Mouse (Mus musculus) kidney, embryonic 16.5 days (tissue): ENCODE measurements around the gene Svs1. TPM values are rescaled to one million over a fixed set of nuclear protein-coding genes. Genes with fewer than 3 reads are reported as not detected.

ENCODE experiments used
- ATAC-seq: fragments of 200-750 bp; cut with Nextera tagmentation; 2 replicates; pipeline ENCODE4 v1.8.0; 2017; ENCODE audit warnings: moderate TSS enrichment; ENCODE audit not compliant: low FRiP score, low TSS enrichment
- H3K27ac ChIP-seq: fragments of 300-500 bp; sonication (generic); 2 replicates; pipeline ENCODE4 v1.5.1; 2014; ENCODE audit warnings: low read length
- H3K27me3 ChIP-seq: fragments of 300-500 bp; sonication (generic); 2 replicates; pipeline ENCODE4 v1.6.1; 2014; ENCODE audit warnings: low read length, control low read depth, mixed read lengths; ENCODE audit not compliant: insufficient read depth
- H3K36me3 ChIP-seq: fragments of 300-500 bp; sonication (generic); 2 replicates; pipeline ENCODE4 v1.6.1; 2014; ENCODE audit warnings: low read length, control low read depth, mixed read lengths; ENCODE audit not compliant: insufficient read depth
- H3K4me1 ChIP-seq: fragments of 300-500 bp; sonication (generic); 2 replicates; pipeline ENCODE4 v1.6.1; 2014; ENCODE audit warnings: low read length, control low read depth, mixed read lengths; ENCODE audit not compliant: insufficient read depth
- H3K4me2 ChIP-seq: fragments of 300-500 bp; sonication (generic); replicated peaks from 2 replicates; pipeline ENCODE4 v1.6.1; 2014; ENCODE audit warnings: low read depth, low read length
- H3K4me3 ChIP-seq: fragments of 300-500 bp; sonication (generic); 2 replicates; pipeline ENCODE4 v1.5.1; 2014; ENCODE audit warnings: mild to moderate bottlenecking, low read length
- H3K9ac ChIP-seq: fragments of 300-500 bp; sonication (generic); replicated peaks from 2 replicates; pipeline ENCODE4 v1.6.1; 2014; ENCODE audit warnings: low read length
- H3K9me3 ChIP-seq: fragments of 300-500 bp; sonication (generic); 2 replicates; pipeline ENCODE4 v1.6.1; 2016; ENCODE audit warnings: low read length, control low read depth
- WGBS: fragments of 180-500 bp; shearing (Covaris S2); extraction: QIAGEN DNeasy Blood & Tissue Kit; methylation state at CpG from one replicate; pipeline ENCODE4 v1.1.7; 2014; 5-methylcytosine and 5-hydroxymethylcytosine counted together
- polyA plus RNA-seq: library from polyadenylated mRNA; unstranded; fragments of >200 nt; fragmentation: Nextera tagmentation; extraction: Ambion mirVana; gene quantifications from 2 replicates; pipeline ENCODE4 v1.2.1, GENCODE M21; 2015

Svs1 gene
- polyA plus RNA-seq, 1 experiment from 2014 or later, result not detected

GRCm38 (mm10) chr6:49021141-49022012 is 34.7 kb downstream of the Svs1 start:
- no peaks in the 10 kb centered on the region for H3K36me3 ChIP-seq
- 58% methylated on average over 14 of the region's 14 CpGs for WGBS
- no peak overlapping the region for H3K4me3 ChIP-seq
- H3K9ac ChIP-seq, result no peak overlapping the region
- H3K27me3 ChIP-seq, result no peaks in the 10 kb centered on the region
- H3K9me3 ChIP-seq, result no peaks in the 10 kb centered on the region
- H3K4me2 ChIP-seq, result no peak overlapping the region
- H3K27ac ChIP-seq, result no peak overlapping the region
- H3K4me1 ChIP-seq, result no peaks in the 10 kb centered on the region
- no peak for ATAC-seq

GRCm38 (mm10) chr6:49022384-49022783 is 35.7 kb downstream of the Svs1 start:
- H3K4me2 ChIP-seq, result no peak overlapping the region
- H3K27me3 ChIP-seq, result no peaks in the 10 kb centered on the region
- H3K27ac ChIP-seq, result no peak overlapping the region
- no peak overlapping the region for H3K9ac ChIP-seq
- 85% methylated on average over 2 of the region's 2 CpGs for WGBS
- no peak overlapping the region for H3K4me3 ChIP-seq
- no peaks in the 10 kb centered on the region for H3K4me1 ChIP-seq
- H3K36me3 ChIP-seq, result no peaks in the 10 kb centered on the region
- no peaks in the 10 kb centered on the region for H3K9me3 ChIP-seq
- ATAC-seq, result no peak

- H3K27ac ChIP-seq, result no peak overlapping the region
- H3K4me3 ChIP-seq, result no peak overlapping the region
- no peak overlapping the region for H3K4me2 ChIP-seq
- H3K27me3 ChIP-seq, result no peaks in the 10 kb centered on the region
- H3K36me3 ChIP-seq, result no peaks in the 10 kb centered on the region
- no peaks in the 10 kb centered on the region for H3K4me1 ChIP-seq
- ATAC-seq, result no peak
- WGBS, result 76% methylated on average over 10 of the region's 10 CpGs
- no peak overlapping the region for H3K9ac ChIP-seq
- H3K9me3 ChIP-seq, result no peaks in the 10 kb centered on the region
Observed at GRCm38 (mm10) chr6:49023315-49023714, 36.7 kb downstream of the Svs1 start.

- no peak for ATAC-seq
- Histone ChIP-seq H3K9ac (no peak overlapping the region), H3K4me2 (no peak overlapping the region), H3K4me3 (no peak overlapping the region), H3K27me3 (no peaks in the 10 kb centered on the region), H3K36me3 (no peaks in the 10 kb centered on the region), H3K9me3 (no peaks in the 10 kb centered on the region), H3K4me1 (no peaks in the 10 kb centered on the region), H3K27ac (no peak overlapping the region)
- 72% methylated on average over 7 of the region's 7 CpGs for WGBS
Observed at GRCm38 (mm10) chr6:49025290-49025689, 38.6 kb downstream of the Svs1 start.

- Histone ChIP-seq H3K4me3 (no peak overlapping the region), H3K27me3 (no peaks in the 10 kb centered on the region), H3K27ac (no peak overlapping the region), H3K9me3 (no peaks in the 10 kb centered on the region), H3K4me2 (no peak overlapping the region), H3K36me3 (no peaks in the 10 kb centered on the region), H3K4me1 (no peaks in the 10 kb centered on the region), H3K9ac (no peak overlapping the region)
- no peak for ATAC-seq
- WGBS, result 94% methylated on average over 5 of the region's 5 CpGs
Observed at GRCm38 (mm10) chr6:49026496-49026895, 39.8 kb downstream of the Svs1 start.

- no peak overlapping the region for H3K27ac ChIP-seq
- WGBS, result 63% methylated on average over 6 of the region's 6 CpGs
- no peak overlapping the region for H3K4me2 ChIP-seq
- no peak overlapping the region for H3K4me3 ChIP-seq
- H3K4me1 ChIP-seq, result no peaks in the 10 kb centered on the region
- no peaks in the 10 kb centered on the region for H3K9me3 ChIP-seq
- no peaks in the 10 kb centered on the region for H3K27me3 ChIP-seq
- H3K36me3 ChIP-seq, result no peaks in the 10 kb centered on the region
- ATAC-seq, result no peak
- H3K9ac ChIP-seq, result no peak overlapping the region
Observed at GRCm38 (mm10) chr6:49028019-49028418, 41.4 kb downstream of the Svs1 start.

GRCm38 (mm10) chr6:49028708-49029107 is 42.0 kb downstream of the Svs1 start:
- Histone ChIP-seq H3K4me1 (no peaks in the 10 kb centered on the region), H3K36me3 (no peaks in the 10 kb centered on the region), H3K4me3 (no peak overlapping the region), H3K9ac (no peak overlapping the region), H3K9me3 (no peaks in the 10 kb centered on the region), H3K4me2 (no peak overlapping the region), H3K27ac (no peak overlapping the region), H3K27me3 (no peaks in the 10 kb centered on the region)
- ATAC-seq, result no peak
- 86% methylated on average over 3 of the region's 3 CpGs for WGBS

- 41% methylated on average over 4 of the region's 4 CpGs for WGBS
- H3K36me3 ChIP-seq, result no peaks in the 10 kb centered on the region
- ATAC-seq, result no peak
- H3K9ac ChIP-seq, result no peak overlapping the region
- no peak overlapping the region for H3K27ac ChIP-seq
- H3K4me1 ChIP-seq, result no peaks in the 10 kb centered on the region
- H3K27me3 ChIP-seq, result no peaks in the 10 kb centered on the region
- no peaks in the 10 kb centered on the region for H3K9me3 ChIP-seq
- H3K4me2 ChIP-seq, result no peak overlapping the region
- H3K4me3 ChIP-seq, result no peak overlapping the region
Observed at GRCm38 (mm10) chr6:49031230-49031629, 44.6 kb downstream of the Svs1 start.

- H3K27me3 ChIP-seq, result no peaks in the 10 kb centered on the region
- no peak overlapping the region for H3K9ac ChIP-seq
- no peak overlapping the region for H3K4me2 ChIP-seq
- no peak overlapping the region for H3K27ac ChIP-seq
- H3K4me1 ChIP-seq, result 0 out of 2 replicates have a peak, but pooled peaks cover 8% of the 10 kb centered on the region
- H3K4me3 ChIP-seq, result no peak overlapping the region
- H3K36me3 ChIP-seq, result no peaks in the 10 kb centered on the region
- ATAC-seq, result no peak
- 61% methylated on average over 4 of the region's 4 CpGs for WGBS
- H3K9me3 ChIP-seq, result no peaks in the 10 kb centered on the region
Observed at GRCm38 (mm10) chr6:49032783-49033182, 46.1 kb downstream of the Svs1 start.
